Mouse (Mus musculus) testis, adult 2 months (tissue): Measurements from ENCODE around the gene Tmem52b. TPM values are rescaled to one million over a fixed set of nuclear protein-coding genes. Genes with fewer than 3 reads are reported as not detected.

Experiments
- H3K27ac ChIP-seq: fragments of 200-500 bp; 2 replicates; pipeline ENCODE4 v1.5.1; 2012; ENCODE audit warnings: low read depth, low read length; ENCODE audit not compliant: control insufficient read depth, insufficient read depth
- H3K27me3 ChIP-seq: fragments of 200-500 bp; 2 replicates; pipeline ENCODE4 v1.6.1; 2012; ENCODE audit warnings: mild to moderate bottlenecking, low read length, moderate library complexity; ENCODE audit not compliant: control insufficient read depth, insufficient read depth
- H3K36me3 ChIP-seq: fragments of 200-500 bp; 2 replicates; pipeline ENCODE4 v1.6.1; 2012; ENCODE audit warnings: mild to moderate bottlenecking, low read length; ENCODE audit not compliant: control insufficient read depth, insufficient read depth
- H3K4me1 ChIP-seq: fragments of 200-500 bp; 2 replicates; pipeline ENCODE4 v1.6.1; 2012; ENCODE audit warnings: low read length; ENCODE audit not compliant: control insufficient read depth, insufficient read depth
- H3K4me3 ChIP-seq: fragments of 200-500 bp; 2 replicates; pipeline ENCODE4 v1.5.1; 2012; ENCODE audit warnings: low read depth, mild to moderate bottlenecking, low read length, moderate library complexity, mixed read lengths; ENCODE audit not compliant: control insufficient read depth
- CTCF ChIP-seq: fragments of 200-500 bp; IDR thresholded peaks from 2 replicates; pipeline ENCODE4 v1.5.1; 2012; ENCODE audit warnings: low read depth, mild to moderate bottlenecking, inconsistent platforms, low read length, moderate library complexity; ENCODE audit not compliant: control insufficient read depth, insufficient read depth, insufficient replicate concordance
- POLR2A ChIP-seq: fragments of 200-500 bp; IDR thresholded peaks from 2 replicates; pipeline ENCODE4 v1.6.1; 2012; ENCODE audit warnings: low read depth, mild to moderate bottlenecking, inconsistent platforms, low read length, moderate library complexity; ENCODE audit not compliant: control insufficient read depth
- polyA plus RNA-seq: library from polyadenylated mRNA; depleted of rRNA; stranded (reverse); fragments of >200 nt; gene quantifications from 2 replicates; pipeline ENCODE4 v1.2.3, GENCODE M21; 2012; rRNA removed

Tmem52b gene
- polyA plus RNA-seq, 1 experiment, result not detected

GRCm38 (mm10) chr6:129559641-129560027, 47.3 kb downstream of the Tmem52b start:
- Histone ChIP-seq H3K27ac (no peak overlapping the region), H3K4me1 (no peaks in the 10 kb centered on the region), H3K4me3 (no peak overlapping the region), H3K36me3 (no peaks in the 10 kb centered on the region), H3K27me3 (no peaks in the 10 kb centered on the region)
- TF ChIP-seq CTCF, result no peak
- no peak for TF ChIP-seq POLR2A

GRCm38 (mm10) chr6:129565257-129565656, 52.9 kb downstream of the Tmem52b start:
- Histone ChIP-seq H3K36me3 (no peaks in the 10 kb centered on the region), H3K27me3 (no peaks in the 10 kb centered on the region), H3K27ac (no peak overlapping the region), H3K4me3 (no peak overlapping the region), H3K4me1 (no peaks in the 10 kb centered on the region)
- TF ChIP-seq CTCF (no peak), POLR2A (no peak)

Other genes with a start within 250 kb of the Tmem52b start
- gene Cd69, start 237.1 kb upstream of the Tmem52b start, polyA plus RNA-seq, result 0.07 TPM in 1 of 2 replicates, not detected in the other
- 661 and 905 TPM in 2 replicates for gene 4922502D21Rik, start 180.8 kb upstream of the Tmem52b start, polyA plus RNA-seq
- gene Clec12a, start 169.9 kb upstream of the Tmem52b start, polyA plus RNA-seq, result 0.21 and 0.28 TPM in 2 replicates
- gene Clec12b, start 126.7 kb upstream of the Tmem52b start, polyA plus RNA-seq, result 3.6 and 7.1 TPM in 2 replicates
- 0.04 TPM in 1 of 2 replicates, not detected in the other for gene Clec1b, start 115.3 kb upstream of the Tmem52b start, polyA plus RNA-seq
- 0.06 TPM in 1 of 2 replicates, not detected in the other for gene Clec9a, start 103.7 kb upstream of the Tmem52b start, polyA plus RNA-seq
- gene Clec1a, start 60.6 kb upstream of the Tmem52b start, polyA plus RNA-seq, result 0.02 TPM in 1 of 2 replicates, not detected in the other
- 0.06 and 0.12 TPM in 2 replicates for gene Olr1, start 5.4 kb upstream of the Tmem52b start, polyA plus RNA-seq
- gene Gabarapl1, start 20.6 kb downstream of the Tmem52b start, polyA plus RNA-seq, result 279 and 296 TPM in 2 replicates
- 0.14 TPM in 2 replicates for gene Klre1, start 65.3 kb downstream of the Tmem52b start, polyA plus RNA-seq
- not detected in 2 replicates for gene Klrd1, start 79.2 kb downstream of the Tmem52b start, polyA plus RNA-seq
- gene Klrk1, start 111.3 kb downstream of the Tmem52b start, polyA plus RNA-seq, result not detected in 2 replicates
- gene Klrc3, start 130.8 kb downstream of the Tmem52b start, polyA plus RNA-seq, result not detected in 2 replicates
- gene Klrc2, start 148.1 kb downstream of the Tmem52b start, polyA plus RNA-seq, result not detected in 2 replicates
- gene Klrc1, start 166.4 kb downstream of the Tmem52b start, polyA plus RNA-seq, result not detected in 2 replicates
- not detected in 2 replicates for gene Klri1, start 204.6 kb downstream of the Tmem52b start, polyA plus RNA-seq
- not detected in 2 replicates for gene Klri2, start 227.9 kb downstream of the Tmem52b start, polyA plus RNA-seq